Mouse (Mus musculus) adrenal gland, postnatal 4 days (tissue): ENCODE measurements around the gene Nln. TPM values are rescaled to one million over a fixed set of nuclear protein-coding genes. Genes with fewer than 3 reads are reported as not detected.

Experiments used
- DNase-seq, 2 experiments: peaks; one replicate each; pipeline ENCODE4 v3.0.0; 2021 to 2022; ENCODE audit warnings: low spot score in 2 of 2, mixed read lengths in 2 of 2
- total RNA-seq, 2 experiments: library from RNA; stranded (reverse); gene quantifications; 2 replicates each; pipeline ENCODE4 v1.2.3; 2021

Nln gene
- total RNA-seq, 2 experiments from 2014 or later = 25.2 to 27.5 TPM

DNA sequence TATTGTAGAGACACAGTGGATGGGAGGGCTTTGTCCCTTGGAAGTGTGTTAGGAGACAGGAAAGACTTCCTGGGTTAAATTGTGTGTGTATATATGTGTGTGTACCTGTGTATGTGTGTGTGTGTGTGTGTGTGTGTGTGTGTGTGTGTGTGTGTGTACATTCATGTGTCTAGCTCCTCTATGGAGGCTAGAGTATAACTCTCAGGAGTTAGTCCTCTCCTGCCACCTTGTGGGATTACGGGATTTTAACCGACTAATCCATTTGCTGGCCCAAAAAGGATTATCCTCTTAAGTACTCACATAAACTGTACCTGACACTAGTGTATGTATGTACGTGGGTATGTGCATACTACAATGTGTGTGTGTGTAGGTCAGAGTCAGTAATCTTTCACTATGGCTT, 60.6 kb downstream of the Nln start:
- no peak for DNase-seq

DNA sequence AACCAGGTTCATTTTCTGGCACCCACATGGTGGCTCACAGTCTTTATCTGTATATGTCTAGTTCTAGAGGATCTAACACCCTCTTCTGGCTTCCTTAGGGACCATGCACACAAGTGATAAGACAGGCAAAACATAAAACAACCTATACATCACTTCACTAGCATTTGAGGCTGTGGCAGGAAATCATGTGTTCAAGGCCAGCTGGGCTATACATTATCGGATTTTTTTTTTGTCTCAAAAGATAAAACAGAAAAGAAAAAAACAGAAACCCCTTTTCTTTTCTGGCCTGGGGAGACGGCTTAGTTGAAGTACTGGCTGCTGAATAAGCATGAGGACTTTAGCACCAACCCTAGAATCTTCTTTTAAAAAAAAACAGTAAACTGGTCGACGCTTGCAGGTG, 64.3 kb downstream of the Nln start:
- DNase-seq = no peak

DNA sequence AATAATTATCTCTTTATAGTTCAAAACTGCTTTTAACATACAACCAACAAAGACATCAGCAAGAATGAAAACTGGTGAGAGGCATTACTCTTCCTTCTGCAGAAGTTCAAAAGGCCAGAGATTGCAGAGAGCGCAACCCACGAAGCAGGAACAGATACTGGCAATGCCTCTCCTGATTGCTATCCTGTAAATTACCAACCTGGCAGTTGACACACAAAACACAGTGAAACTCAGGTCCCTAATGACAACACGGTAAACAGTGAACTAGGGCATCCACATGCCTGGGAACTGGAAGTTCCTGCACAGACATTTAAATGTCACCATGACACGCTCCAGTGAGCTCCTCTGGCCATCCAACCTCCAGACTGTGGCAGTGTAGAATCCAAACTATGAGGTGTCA, 65.1 kb downstream of the Nln start:
- DNase-seq = no peak

DNA sequence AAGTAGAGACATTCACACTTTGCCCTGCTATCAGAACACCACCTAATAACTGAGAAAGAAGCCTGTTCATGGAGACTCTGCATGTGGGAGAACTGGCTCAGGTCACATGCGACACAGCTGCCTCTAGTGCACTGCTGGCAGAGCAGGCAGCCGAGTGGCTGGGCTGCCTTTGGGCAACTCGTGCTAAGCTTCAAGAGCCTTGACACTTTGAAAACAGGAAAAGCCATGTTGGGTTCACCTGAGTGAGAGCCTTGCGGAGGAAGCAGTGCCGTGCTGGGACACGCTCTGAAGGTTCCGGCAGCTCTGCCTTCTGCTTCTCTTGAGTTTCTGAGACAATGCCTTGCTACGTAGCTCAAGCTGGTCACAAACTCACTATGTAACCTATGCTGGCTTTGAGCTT, 66.7 kb downstream of the Nln start:
- DNase-seq = no peak

DNA sequence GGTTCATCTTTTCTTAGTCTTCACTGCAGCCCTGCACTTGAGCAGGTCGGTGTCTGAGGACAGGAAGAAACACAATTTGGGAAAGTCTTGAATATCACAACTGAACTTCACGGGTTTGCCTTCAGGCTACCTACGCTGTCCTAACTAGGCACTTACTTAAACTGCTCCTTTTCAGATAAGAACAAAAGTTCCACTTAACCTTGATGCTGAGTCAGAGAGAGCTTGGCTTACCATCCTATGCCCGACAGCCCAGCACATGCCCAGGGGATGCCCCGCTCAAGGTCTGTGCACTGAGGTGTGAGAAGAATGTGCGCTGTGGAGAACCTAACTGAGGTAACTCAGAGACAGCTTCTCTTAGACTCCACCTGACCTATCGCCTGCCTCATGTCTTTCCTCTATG, 67.9 kb downstream of the Nln start:
- no peak for DNase-seq

DNA sequence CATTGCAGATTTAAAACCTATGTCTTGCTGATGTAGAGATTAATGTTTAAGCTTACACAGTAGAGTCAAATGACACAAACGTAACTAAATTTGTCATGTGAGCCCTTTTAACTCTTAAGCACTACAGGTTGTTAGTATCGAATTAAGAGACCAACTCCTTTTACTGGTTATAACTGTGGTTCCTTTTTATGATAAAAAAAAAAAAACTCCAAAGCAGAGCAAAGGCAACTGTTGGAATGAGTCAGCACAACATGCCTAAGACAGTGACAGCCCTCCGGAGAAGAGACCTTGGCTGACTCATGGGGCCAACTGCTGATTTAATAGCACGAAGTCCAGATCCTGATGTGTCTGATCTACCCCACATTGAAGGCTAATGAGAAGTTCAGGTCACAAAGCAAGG, 68.5 kb downstream of the Nln start:
- no peak for DNase-seq

DNA sequence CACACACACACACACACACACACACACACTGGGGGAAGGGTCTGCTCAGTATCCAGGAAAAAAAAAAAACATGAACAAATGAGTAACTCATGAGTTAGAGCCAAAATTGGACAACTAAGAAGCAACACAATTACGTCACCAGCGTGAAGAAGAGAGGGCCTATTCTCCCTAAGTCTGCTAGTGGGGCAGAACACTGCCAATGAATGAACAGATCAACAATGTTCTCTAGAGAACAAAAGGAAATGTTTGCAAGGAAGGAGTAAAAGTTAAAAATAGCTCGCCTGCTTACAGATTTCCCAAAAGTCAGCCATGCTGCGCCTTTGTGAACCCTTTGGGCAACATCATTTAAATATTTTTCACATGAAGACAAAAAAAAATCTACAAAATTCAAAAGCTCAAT, 69.6 kb downstream of the Nln start:
- no peak for DNase-seq

DNA sequence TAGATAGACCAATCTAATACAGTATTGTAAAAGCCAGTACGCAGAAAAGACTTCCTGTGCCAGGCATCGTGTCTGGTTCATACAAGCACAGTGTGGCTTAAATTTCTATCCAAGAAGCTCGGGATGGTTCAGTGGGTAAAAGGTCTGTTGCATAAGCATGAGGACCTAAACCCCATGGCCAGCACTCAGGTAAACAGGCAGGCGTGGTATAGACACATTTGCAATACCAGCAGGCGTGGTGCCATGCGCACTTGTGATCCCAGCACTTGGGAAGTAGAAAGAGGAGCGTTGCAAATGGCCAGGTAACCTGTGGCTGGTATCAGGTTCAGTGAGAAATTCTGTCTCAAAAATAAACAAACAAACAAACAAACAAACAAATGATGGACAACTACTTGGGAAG, 70.5 kb downstream of the Nln start:
- DNase-seq = no peak

DNA sequence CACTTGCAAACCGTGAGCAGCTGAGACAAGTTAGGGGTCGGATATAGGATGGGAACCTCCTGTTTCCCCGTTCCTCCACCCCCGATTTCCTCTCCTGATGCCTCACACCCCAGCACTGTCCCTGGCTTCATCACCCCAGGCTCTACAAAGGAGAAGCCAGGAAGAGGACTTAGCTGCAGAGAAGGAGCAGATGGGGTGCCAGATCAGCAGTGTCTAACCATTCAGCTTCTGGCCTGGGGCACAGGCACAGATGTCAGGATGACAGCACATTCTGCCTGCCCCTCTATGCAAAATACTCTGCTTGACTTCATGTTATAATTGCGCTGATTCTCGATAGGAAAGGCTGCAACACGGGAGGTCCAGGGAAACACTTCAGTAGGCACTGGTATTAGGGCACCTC, 71.1 kb downstream of the Nln start:
- no peak for DNase-seq

DNA sequence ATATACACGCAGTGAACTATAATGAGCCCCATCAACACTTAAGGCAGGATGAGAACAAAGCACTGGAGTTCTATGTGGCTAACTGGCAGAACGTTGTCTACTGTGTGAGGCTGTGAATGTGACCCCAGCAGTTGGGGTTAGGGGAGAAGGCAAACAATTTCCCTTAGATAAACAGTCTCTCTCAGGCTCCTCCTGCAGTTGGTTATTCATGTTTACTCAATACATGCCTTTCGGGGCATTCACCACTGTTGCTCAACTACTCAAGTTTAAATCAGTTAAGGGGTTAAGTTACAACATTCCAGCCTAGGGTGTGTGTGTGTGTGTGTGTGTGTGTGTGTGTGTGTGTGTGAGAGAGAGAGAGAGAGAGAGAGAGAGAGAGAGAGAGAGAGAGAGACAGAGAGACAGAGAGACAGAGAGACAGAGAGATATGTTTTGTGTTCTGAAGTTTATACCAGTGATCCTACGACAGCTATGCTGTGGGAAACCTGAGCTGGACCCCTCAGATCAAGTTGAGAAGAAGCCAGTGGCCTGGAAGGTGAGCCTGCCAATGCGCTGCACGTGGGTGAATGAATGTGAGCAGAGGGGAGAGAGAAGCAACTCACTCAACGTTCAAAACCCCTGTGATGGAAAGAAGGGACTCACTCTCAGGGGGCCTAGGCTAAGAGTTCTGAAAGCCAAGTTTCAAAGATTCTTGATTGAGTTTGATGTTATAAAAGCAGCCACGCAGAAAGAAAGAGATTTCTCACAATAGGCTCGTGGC, 71.7 kb downstream of the Nln start:
- DNase-seq = no peak

DNA sequence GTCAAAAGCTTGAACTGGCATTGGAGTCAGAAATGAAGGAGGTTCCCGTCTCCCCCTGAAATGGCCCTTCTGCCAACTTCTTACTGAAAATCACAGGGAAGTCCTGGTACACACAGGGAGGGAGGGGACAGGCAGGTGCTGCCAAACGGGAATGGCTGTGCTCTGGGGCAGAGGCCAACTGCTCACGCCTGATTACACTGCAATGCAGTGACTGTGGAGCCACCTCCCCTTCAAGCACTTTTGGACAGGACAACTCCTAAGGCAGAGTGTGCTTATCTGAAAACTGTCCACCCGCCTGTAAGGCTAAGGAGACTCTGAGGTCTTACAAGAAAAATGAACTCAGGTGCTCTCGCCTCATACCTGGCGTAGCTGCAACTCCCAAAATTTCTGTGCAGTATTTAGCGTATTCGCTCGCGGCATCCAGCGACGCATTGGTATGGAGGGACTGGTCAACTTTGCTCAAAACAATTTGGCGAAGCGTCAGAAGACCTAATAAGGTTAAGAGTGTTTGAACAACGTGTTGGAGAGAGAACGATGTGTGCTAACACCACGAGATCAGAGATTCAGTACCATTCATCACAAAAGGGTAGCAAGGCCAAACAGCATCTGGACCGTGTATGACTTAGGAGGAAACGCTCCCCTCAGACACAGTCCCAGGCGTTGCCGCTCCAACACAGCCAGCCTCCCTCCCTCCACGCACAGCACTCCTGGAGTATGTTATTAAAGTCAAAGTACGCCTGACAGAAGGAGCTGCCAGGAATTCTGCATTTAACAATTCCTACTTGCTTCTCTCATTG, 72.7 kb downstream of the Nln start:
- no peak for DNase-seq

DNA sequence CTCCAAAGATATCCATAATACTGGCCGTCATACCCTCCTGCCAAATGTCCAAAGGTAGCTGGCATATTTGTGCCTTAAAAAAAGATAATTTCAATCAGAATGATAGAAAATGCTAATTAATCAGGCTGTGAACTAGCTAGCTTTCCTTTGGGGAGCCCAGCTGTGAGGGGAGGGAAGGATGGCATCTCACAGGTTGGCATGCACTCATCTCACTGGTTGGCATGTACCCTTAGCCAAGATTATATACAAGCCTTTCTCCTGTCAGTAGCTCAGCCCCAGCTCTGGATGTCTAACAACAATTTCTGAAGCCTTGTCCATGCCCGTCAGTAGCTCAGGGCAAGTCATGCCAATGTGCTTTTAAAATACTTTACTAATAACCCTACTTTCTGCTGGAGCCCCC, 73.8 kb downstream of the Nln start:
- DNase-seq = no peak

DNA sequence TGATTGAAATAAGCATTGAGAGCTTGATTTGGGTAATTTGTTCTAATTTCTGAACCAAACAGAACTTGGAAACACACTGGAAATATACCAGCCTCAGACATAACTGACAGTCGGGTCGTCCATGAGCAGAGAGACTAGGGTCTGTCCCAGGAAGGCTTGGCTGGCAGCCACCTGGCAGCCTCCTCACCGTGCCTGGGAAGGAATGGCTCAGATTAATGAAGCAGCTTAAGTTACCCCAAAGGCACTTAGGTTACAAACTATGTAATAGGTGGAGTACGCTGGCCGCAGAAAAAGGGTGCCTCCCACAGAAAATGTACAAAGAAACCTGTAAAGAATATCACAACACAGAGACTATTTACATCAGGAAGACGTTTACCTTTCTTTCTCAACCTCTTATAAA, 74.6 kb downstream of the Nln start:
- no peak for DNase-seq

DNA sequence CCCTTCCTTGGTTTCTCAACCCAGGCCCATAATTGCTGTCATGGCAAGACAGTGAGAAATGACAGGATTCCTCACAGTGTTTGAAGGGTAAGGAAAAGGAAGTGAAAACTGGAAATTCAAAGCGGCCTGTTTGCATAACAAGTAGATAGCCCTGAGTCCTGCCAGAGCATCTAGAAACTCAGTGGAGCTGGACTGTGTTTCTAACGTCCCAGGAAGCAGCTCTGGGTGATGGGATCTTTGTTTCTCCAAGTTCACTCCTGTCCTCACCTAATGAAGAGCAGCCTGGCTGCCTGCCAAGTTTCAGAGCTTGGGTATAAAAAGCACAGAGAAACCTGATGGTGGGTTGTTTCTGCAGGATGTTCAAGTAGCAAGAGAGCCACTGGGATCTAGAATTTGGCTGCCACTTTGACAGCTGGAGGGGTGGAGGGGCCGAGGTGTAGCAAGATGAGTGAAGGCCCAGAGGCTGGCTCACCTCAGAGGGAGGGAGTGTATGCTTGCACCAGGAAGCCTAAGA, 76.7 kb downstream of the Nln start:
- DNase-seq = no peak

DNA sequence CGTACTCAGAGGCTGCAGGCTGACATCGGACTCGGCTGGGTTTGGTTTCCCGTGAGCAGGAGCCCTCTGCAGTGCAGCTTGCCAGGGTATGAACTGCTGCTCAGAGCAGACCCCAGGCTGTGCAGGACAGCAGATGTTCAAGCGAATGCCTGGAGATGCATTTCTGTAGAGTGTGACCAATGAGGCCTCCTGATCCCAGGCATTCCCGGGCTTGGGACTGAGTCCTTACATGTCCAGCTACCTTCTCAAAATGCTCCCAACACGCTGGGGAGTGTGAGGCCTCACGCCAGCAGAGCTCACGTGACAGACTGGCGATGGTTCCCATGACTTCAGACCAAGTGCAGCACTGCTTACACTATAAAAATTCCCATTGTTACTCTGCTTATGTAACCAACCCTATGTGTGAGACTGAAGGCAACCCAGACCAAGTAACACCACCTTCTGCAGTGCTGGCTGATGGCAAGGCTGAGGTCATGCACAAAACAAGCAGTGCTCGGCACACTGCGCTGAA, 77.5 kb downstream of the Nln start:
- no peak for DNase-seq

DNA sequence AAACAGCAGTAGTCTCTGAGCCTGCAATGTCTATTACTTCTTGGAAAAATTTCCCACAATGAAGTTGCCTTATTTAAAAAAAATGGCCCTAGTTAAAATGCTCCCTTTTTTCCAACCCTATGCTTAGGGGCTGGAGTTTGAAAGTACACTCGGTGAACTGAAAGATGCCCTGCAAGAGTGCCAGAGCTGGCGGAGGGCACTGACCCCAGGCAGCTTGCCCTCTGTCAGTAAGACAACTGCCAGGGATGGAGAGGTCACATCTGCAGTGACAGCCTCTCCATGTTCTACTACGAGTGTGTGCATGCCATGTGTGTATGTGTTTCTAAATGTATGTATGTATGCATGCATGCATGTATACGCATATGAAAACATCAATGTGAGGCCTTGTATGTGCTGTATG, 78.5 kb downstream of the Nln start:
- no peak for DNase-seq

DNA sequence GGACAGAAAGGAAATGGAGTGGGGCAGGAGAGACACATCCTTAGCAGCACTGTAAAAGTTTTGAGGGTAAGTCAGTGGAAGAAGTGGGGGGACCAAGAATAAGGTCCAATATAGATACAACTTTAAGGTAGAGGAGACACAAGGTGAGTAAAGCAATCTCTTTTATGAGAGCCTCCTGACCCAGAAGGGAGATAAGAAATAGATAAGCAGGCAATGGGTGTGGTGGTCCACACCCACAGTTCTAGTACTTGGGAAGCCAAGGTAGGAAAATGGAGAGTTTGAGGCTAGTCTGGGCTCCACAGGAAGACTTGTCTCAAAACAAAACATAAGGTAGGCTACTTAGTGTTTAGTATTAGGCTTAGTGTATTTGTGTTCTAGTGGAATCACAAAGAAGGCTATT, 79.9 kb downstream of the Nln start:
- DNase-seq = no peak

DNA sequence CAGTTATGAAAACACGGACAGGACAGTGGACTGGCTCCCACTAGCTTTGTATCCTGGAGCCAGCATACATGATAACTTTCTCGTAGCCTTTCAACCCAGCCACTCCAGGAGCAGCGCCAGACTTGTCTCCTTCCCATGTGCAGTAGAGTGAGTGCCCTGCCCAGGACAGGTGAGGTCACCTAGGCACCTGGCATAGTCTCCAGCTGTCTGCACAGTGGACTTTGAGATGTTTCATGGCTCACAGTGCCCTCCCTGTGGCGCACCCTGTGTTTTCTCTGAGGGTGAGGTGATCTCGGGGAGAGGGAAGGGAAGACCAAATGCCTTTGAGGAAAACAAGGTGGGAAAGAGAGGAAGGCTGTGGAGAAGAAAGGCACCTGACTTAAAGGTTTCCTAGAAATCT, 80.3 kb downstream of the Nln start:
- no peak for DNase-seq

DNA sequence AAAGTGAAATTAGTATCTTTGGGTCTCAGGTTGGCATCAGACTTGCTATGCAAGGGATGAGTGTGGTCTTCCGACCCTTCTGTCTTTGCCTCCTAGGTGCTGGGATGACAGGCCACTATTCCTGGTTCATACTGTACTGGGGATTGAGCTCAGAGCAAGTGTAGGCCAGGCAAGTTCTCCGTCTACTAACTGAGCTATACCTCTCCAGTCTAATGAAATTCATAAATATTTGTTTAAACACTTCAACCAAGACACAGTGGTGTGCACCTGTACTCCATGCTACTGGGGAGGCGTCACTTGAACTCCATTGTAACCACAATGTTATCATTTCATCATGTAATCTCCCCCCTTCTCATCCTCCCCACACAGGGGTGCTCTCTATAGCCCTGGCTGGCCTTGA, 82.9 kb downstream of the Nln start:
- DNase-seq = no peak

DNA sequence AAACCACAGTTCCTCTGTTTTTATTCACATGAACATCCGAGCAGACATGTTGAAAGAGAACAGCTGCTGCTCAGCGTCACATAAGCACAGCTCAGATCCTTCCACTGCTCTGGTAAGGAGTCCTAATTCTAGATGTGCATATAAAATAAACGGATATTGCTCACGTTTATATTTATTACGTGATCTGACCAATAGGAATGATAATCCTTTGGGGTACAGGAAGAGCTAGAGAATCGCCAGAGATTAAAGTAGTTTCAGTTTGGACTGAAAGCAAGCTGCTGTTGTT, 83.8 kb downstream of the Nln start:
- no peak for DNase-seq

DNA sequence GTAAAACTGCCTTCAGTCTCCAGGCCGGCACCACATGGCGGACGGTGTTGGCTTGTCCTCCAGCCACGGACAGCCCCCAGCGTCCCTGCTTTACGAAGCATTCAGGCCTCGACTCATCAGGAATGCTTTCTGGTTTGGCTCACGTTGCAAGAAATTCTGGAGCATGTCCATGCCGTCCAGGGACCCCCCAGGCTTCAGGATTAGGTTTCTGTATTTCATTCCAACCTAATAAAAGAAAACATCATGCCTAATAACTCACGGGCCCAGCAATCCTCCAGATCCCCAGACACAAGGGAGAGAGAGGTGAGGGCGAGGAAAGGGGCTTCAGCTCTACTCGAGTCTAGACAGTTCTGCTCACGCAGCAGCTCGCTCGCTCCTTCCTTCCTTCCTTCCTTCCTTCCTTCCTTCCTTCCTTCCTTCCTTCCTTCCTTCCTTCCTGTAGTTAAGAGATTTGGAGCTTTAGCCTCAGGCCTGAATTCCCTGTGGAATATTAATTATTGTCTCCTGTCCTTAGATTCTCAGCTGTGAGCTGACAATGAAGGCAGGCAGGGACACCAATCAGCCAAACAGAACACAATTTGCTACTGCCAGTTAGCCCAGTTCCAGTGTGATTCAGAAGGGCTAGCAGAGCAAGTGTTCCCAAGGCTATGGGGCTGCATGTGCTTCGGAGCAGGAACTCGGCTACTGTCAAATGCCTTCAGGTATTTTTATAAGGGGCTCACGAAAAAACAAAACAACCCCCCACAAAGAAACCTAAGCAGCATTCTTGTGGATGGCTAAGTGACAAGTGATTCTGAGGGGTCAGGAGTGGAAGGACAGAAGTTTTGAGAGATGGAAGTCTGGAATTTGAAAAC, 84.3 kb downstream of the Nln start:
- DNase-seq = no peak

DNA sequence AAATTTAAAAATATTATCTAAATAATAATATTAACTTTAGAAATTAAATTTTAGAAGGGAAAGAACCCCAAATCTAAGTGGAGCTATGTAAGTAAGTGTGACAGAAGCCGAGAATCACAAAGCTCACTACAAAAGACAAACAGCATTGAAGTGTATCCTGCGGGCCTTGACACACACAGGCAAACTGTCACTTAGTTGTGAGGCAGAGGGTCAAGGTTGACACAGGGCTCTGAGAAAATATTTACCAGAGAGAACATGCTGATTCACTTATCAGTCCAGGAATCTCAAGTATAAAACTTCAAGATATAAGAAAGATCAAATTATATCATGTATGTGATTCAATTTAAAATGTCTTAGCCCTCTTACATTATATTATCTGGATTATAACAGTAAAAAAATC, 85.1 kb downstream of the Nln start:
- no peak for DNase-seq
